Mouse (Mus musculus): ENCODE data around the gene Spata3. TPM values are rescaled to one million over a fixed set of nuclear protein-coding genes. Genes with fewer than 3 reads are reported as not detected.

The Spata3 gene
- total RNA-seq, 2 experiments from 2014 or later: not detected

Other genes starting within 250 kb of the Spata3 start
- 1 to 10 TPM in 1 of 2 experiments, under 1 TPM in 1; 0.98 to 1.1 TPM for gene A630001G21Rik, start 238.2 kb upstream of the Spata3 start, total RNA-seq (2021)
- 10 to 100 TPM; 75.5 to 75.6 TPM for gene Cab39, start 223.4 kb upstream of the Spata3 start, total RNA-seq (2021)
- gene Itm2c, start 122.5 kb upstream of the Spata3 start, total RNA-seq (2021): 10 to 100 TPM; 79.6 to 80.8 TPM
- gene 4933407L21Rik, start 88.3 kb upstream of the Spata3 start, total RNA-seq (2021): under 1 TPM; 0.39 to 0.96 TPM
- not detected for gene Gpr55, start 55.8 kb upstream of the Spata3 start, total RNA-seq (2021)
- gene 2810459M11Rik, start 29.0 kb downstream of the Spata3 start, total RNA-seq (2021): under 1 TPM; 0.23 to 0.27 TPM
- gene Psmd1, start 47.6 kb downstream of the Spata3 start, total RNA-seq (2021): 100 to 1,000 TPM; 120 to 139 TPM
- 1 to 10 TPM; 1.2 TPM for gene Htr2b, start 95.2 kb downstream of the Spata3 start, total RNA-seq (2021)
- 1 to 10 TPM in 1 of 2 experiments, not detected in 1; 1.3 TPM for gene Gm21972, start 116.8 kb downstream of the Spata3 start, total RNA-seq (2021)
- gene Armc9, start 138.0 kb downstream of the Spata3 start, total RNA-seq (2021): 1 to 10 TPM; 5.4 to 9.1 TPM

Data from gastrocnemius, postnatal 4 days (tissue).